Mouse (Mus musculus): ENCODE results near the gene Nup88.

The Nup88 gene

DNA sequence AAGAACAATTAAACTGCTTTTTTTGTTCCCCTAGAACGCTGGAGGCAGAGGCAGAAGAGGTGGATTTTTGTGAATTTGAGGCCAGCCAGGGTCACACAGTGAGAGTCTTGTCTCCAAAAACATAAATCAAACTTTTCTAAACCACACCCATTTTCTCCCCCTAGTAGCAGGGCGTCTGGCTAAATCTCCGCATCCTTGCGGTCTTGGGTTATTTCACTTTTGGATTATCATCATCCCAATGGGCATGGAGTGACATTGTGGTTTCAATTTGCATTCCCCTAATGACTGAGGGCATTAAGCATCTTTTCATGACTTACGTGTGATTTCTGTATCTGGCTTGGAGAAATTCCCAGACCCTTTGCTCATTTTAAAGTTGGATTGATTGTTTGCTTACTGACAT lies 38.3 kb downstream of the Nup88 start:
- TF ChIP-seq GATA4 (IDR thresholded peaks at IDR 0.05; ENCODE audit: insufficient replicate concordance, low read length): no peak

GRCm38 (mm10) chr11:70919524-70919923 lies 50.2 kb downstream of the Nup88 start:
- no peak for TF ChIP-seq GATA4 (IDR thresholded peaks at IDR 0.05; ENCODE audit: insufficient replicate concordance, low read length)

DNA sequence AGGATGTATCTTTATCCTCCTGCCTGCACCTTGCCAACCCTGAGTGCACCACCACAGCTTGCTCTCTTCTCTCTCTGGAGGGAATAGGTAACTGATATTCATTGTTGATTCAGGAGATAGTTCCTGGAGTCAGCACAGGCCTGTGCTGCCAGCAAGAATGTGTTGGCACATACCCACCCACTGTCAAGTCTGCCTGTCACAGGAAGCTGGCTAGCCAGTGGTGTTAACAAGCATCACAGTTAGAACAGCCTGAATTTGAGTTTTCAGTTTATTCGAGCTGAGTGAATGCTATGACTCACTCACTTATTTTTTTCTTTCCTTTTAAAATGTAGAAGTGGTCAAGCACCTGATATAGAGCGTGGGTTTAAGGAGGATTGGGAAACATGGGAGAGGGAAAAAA lies 51.9 kb downstream of the Nup88 start:
- TF ChIP-seq GATA4 (IDR thresholded peaks at IDR 0.05; ENCODE audit: insufficient replicate concordance, low read length): no peak

GRCm38 (mm10) chr11:70911920-70912319 lies 57.9 kb downstream of the Nup88 start:
- no peak for TF ChIP-seq GATA4 (IDR thresholded peaks at IDR 0.05; ENCODE audit: insufficient replicate concordance, low read length)

GRCm38 (mm10) chr11:70911323-70911722 lies 58.5 kb downstream of the Nup88 start:
- no peak for TF ChIP-seq GATA4 (IDR thresholded peaks at IDR 0.05; ENCODE audit: insufficient replicate concordance, low read length)

DNA sequence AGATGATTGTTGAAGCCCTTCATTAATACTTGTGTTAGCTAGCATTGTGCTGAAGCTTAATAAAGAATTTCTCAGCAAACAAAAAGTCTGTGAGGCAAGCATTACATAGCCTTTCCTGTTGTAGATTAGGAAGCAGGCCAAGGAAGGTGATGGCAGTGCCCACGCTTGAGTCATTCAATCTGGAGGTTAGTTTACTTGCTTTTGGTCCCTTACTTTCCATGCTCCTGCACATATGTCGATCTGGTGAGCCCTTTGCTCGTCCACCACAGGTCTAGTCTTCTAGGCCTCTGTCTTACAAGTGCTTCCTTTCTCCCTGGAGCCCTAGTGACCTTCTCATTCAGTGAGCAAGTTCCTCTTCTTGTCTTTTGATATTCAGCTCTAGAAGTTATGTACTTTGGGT lies 63.1 kb downstream of the Nup88 start:
- TF ChIP-seq GATA4 (IDR thresholded peaks at IDR 0.05; ENCODE audit: insufficient replicate concordance, low read length): no peak

- no peak for TF ChIP-seq GATA4 (IDR thresholded peaks at IDR 0.05; ENCODE audit: insufficient replicate concordance, low read length)
These were observed 72.1 kb downstream of the Nup88 start for GRCm38 (mm10) chr11:70897680-70898079.
